Mouse (Mus musculus): ENCODE data around the gene Il18. TPM values are rescaled to one million over a fixed set of nuclear protein-coding genes. Genes with fewer than 3 reads are reported as not detected.

Il18 gene
- polyA plus RNA-seq (2012; rRNA removed) = 10.7 and 12.6 TPM in 2 replicates

GRCm38 (mm10) chr9:50554241-50555093 is at the start of gene Il18:
Il18 (plus strand) TSS chr9:50554827.
- H3K4me3 ChIP-seq (ENCODE audit: extremely low read depth, insufficient read depth, insufficient read length) = peak within 1 kb of the TSS; percentile 40; the same call in 1 of the 2 replicates
- peaks cover 11% of the 10 kb centered on the region for H3K4me1 ChIP-seq (ENCODE audit: control insufficient read depth, insufficient read depth, insufficient read length)
- no peaks in the 10 kb centered on the region for H3K36me3 ChIP-seq (ENCODE audit: control insufficient read depth, insufficient read depth, low read length)
- peak in 1 of 2 experiments; percentile 67 for DNase-seq (ENCODE audit: low read depth in 1 of 2, low spot score in 2 of 2)
- H3K27ac ChIP-seq (ENCODE audit: insufficient read depth, low read length) = peak within 1 kb of the TSS; percentile 64
- H3K27me3 ChIP-seq (ENCODE audit: control insufficient read depth, insufficient read depth, low read length) = no peaks in the 10 kb centered on the region
- 25% methylated on average over 12 of the region's 12 CpGs for WGBS
- TF ChIP-seq POLR2A (IDR thresholded peaks at IDR 0.05; ENCODE audit: low read depth, low read length) (no peak), CTCF (IDR thresholded peaks at IDR 0.05; ENCODE audit: extremely low read depth, insufficient read depth, insufficient read length, insufficient replicate concordance) (no peak)

GRCm38 (mm10) chr9:50505405-50505804 is 49.2 kb upstream of the Il18 start:
- DNase-seq (ENCODE audit: low read depth in 1 of 2, low spot score in 2 of 2) = no peak
- Histone ChIP-seq H3K27ac (ENCODE audit: insufficient read depth, low read length) (no peak overlapping the region), H3K4me3 (ENCODE audit: extremely low read depth, insufficient read depth, insufficient read length) (no peak overlapping the region), H3K27me3 (ENCODE audit: control insufficient read depth, insufficient read depth, low read length) (no peaks in the 10 kb centered on the region), H3K36me3 (ENCODE audit: control insufficient read depth, insufficient read depth, low read length) (no peaks in the 10 kb centered on the region), H3K4me1 (ENCODE audit: control insufficient read depth, insufficient read depth, insufficient read length) (no peaks in the 10 kb centered on the region)
- 89% methylated on average over 6 of the region's 6 CpGs for WGBS
- TF ChIP-seq POLR2A (IDR thresholded peaks at IDR 0.05; ENCODE audit: low read depth, low read length) = no peak
- TF ChIP-seq CTCF (IDR thresholded peaks at IDR 0.05; ENCODE audit: extremely low read depth, insufficient read depth, insufficient read length, insufficient replicate concordance) = no peak

GRCm38 (mm10) chr9:50507570-50507969 is 47.1 kb upstream of the Il18 start:
- Histone ChIP-seq H3K36me3 (ENCODE audit: control insufficient read depth, insufficient read depth, low read length) (no peaks in the 10 kb centered on the region), H3K27me3 (ENCODE audit: control insufficient read depth, insufficient read depth, low read length) (no peaks in the 10 kb centered on the region), H3K27ac (ENCODE audit: insufficient read depth, low read length) (no peak overlapping the region), H3K4me3 (ENCODE audit: extremely low read depth, insufficient read depth, insufficient read length) (no peak overlapping the region), H3K4me1 (ENCODE audit: control insufficient read depth, insufficient read depth, insufficient read length) (no peaks in the 10 kb centered on the region)
- WGBS = 70% methylated on average over 7 of the region's 7 CpGs
- no peak for DNase-seq (ENCODE audit: low read depth in 1 of 2, low spot score in 2 of 2)
- TF ChIP-seq CTCF (IDR thresholded peaks at IDR 0.05; ENCODE audit: extremely low read depth, insufficient read depth, insufficient read length, insufficient replicate concordance) (no peak), POLR2A (IDR thresholded peaks at IDR 0.05; ENCODE audit: low read depth, low read length) (no peak)

GRCm38 (mm10) chr9:50515462-50515861 is 39.2 kb upstream of the Il18 start:
- WGBS = 87% methylated on average over 5 of the region's 5 CpGs
- TF ChIP-seq POLR2A (IDR thresholded peaks at IDR 0.05; ENCODE audit: low read depth, low read length) = no peak
- TF ChIP-seq CTCF (IDR thresholded peaks at IDR 0.05; ENCODE audit: extremely low read depth, insufficient read depth, insufficient read length, insufficient replicate concordance) = no peak
- H3K4me1 ChIP-seq (ENCODE audit: control insufficient read depth, insufficient read depth, insufficient read length) = no peaks in the 10 kb centered on the region
- no peak overlapping the region for H3K4me3 ChIP-seq (ENCODE audit: extremely low read depth, insufficient read depth, insufficient read length)
- H3K27ac ChIP-seq (ENCODE audit: insufficient read depth, low read length) = no peak overlapping the region
- no peaks in the 10 kb centered on the region for H3K36me3 ChIP-seq (ENCODE audit: control insufficient read depth, insufficient read depth, low read length)
- no peaks in the 10 kb centered on the region for H3K27me3 ChIP-seq (ENCODE audit: control insufficient read depth, insufficient read depth, low read length)
- DNase-seq (ENCODE audit: low read depth in 1 of 2, low spot score in 2 of 2) = no peak

- no peaks in the 10 kb centered on the region for H3K27me3 ChIP-seq (ENCODE audit: control insufficient read depth, insufficient read depth, low read length)
- WGBS = 61% methylated on average over 2 of the region's 2 CpGs
- DNase-seq (ENCODE audit: low read depth in 1 of 2, low spot score in 2 of 2) = no peak
These were observed 35.8 kb upstream of the Il18 start for GRCm38 (mm10) chr9:50518781-50519180.

GRCm38 (mm10) chr9:50520748-50521147 is 33.9 kb upstream of the Il18 start:
- H3K4me1 ChIP-seq (ENCODE audit: control insufficient read depth, insufficient read depth, insufficient read length) = no peaks in the 10 kb centered on the region
- TF ChIP-seq POLR2A (IDR thresholded peaks at IDR 0.05; ENCODE audit: low read depth, low read length) (no peak), CTCF (IDR thresholded peaks at IDR 0.05; ENCODE audit: extremely low read depth, insufficient read depth, insufficient read length, insufficient replicate concordance) (no peak)
- H3K36me3 ChIP-seq (ENCODE audit: control insufficient read depth, insufficient read depth, low read length) = peaks cover 11% of the 10 kb centered on the region
- no peak overlapping the region for H3K4me3 ChIP-seq (ENCODE audit: extremely low read depth, insufficient read depth, insufficient read length)
- no peak overlapping the region for H3K27ac ChIP-seq (ENCODE audit: insufficient read depth, low read length)
- no peak for DNase-seq (ENCODE audit: low read depth in 1 of 2, low spot score in 2 of 2)
- no peaks in the 10 kb centered on the region for H3K27me3 ChIP-seq (ENCODE audit: control insufficient read depth, insufficient read depth, low read length)
- WGBS = 41% methylated on average over 6 of the region's 6 CpGs

More at GRCm38 (mm10) chr9:50518781-50519180, 35.8 kb upstream of the Il18 start:
- no peak overlapping the region for H3K4me3 ChIP-seq (ENCODE audit: extremely low read depth, insufficient read depth, insufficient read length)
- no peak overlapping the region for H3K27ac ChIP-seq (ENCODE audit: insufficient read depth, low read length)
- TF ChIP-seq POLR2A (IDR thresholded peaks at IDR 0.05; ENCODE audit: low read depth, low read length) = no peak
- TF ChIP-seq CTCF (IDR thresholded peaks at IDR 0.05; ENCODE audit: extremely low read depth, insufficient read depth, insufficient read length, insufficient replicate concordance) = peak; percentile 29; the same call in 1 of the 2 replicates
- no peaks in the 10 kb centered on the region for H3K4me1 ChIP-seq (ENCODE audit: control insufficient read depth, insufficient read depth, insufficient read length)
- H3K36me3 ChIP-seq (ENCODE audit: control insufficient read depth, insufficient read depth, low read length) = peaks cover 3% of the 10 kb centered on the region

GRCm38 (mm10) chr9:50521562-50521961 is 33.1 kb upstream of the Il18 start:
- no peak for DNase-seq (ENCODE audit: low read depth in 1 of 2, low spot score in 2 of 2)

More at GRCm38 (mm10) chr9:50521562-50521961, 33.1 kb upstream of the Il18 start:
- H3K4me1 ChIP-seq (ENCODE audit: control insufficient read depth, insufficient read depth, insufficient read length) = no peaks in the 10 kb centered on the region
- no peaks in the 10 kb centered on the region for H3K27me3 ChIP-seq (ENCODE audit: control insufficient read depth, insufficient read depth, low read length)
- peaks cover 11% of the 10 kb centered on the region for H3K36me3 ChIP-seq (ENCODE audit: control insufficient read depth, insufficient read depth, low read length)
- TF ChIP-seq CTCF (IDR thresholded peaks at IDR 0.05; ENCODE audit: extremely low read depth, insufficient read depth, insufficient read length, insufficient replicate concordance) (no peak), POLR2A (IDR thresholded peaks at IDR 0.05; ENCODE audit: low read depth, low read length) (no peak)
- no peak overlapping the region for H3K4me3 ChIP-seq (ENCODE audit: extremely low read depth, insufficient read depth, insufficient read length)
- 68% methylated on average over 2 of the region's 2 CpGs for WGBS
- H3K27ac ChIP-seq (ENCODE audit: insufficient read depth, low read length) = no peak overlapping the region

Data from spleen, adult 2 months (tissue).